Mouse (Mus musculus) natural killer cell, adult 2 months (primary cell): ENCODE results near the gene E2f7.

Experiments
- DNase-seq, 2 experiments: peaks; one replicate each; pipeline ENCODE4 v3.0.0; 2022; ENCODE audit warnings: low spot score in 2 of 2

E2f7 gene

GRCm38 (mm10) chr10:110744686-110745639, at the start of gene E2f7:
Gene E2f7 (plus strand): TSS chr10:110745439.
- DNase-seq, result peak; percentile 63 to 77

GRCm38 (mm10) chr10:110701276-110701675, 44.0 kb upstream of the E2f7 start:
- DNase-seq, result no peak

- DNase-seq, result no peak
These were observed 39.6 kb upstream of the E2f7 start for GRCm38 (mm10) chr10:110705672-110706071.

GRCm38 (mm10) chr10:110707390-110708113, 37.7 kb upstream of the E2f7 start:
- DNase-seq, result no peak

- DNase-seq, result no peak
These were observed 28.4 kb upstream of the E2f7 start for GRCm38 (mm10) chr10:110716887-110717286.

- DNase-seq, result no peak
These were observed 18.8 kb upstream of the E2f7 start for GRCm38 (mm10) chr10:110726431-110726830.

GRCm38 (mm10) chr10:110727816-110728215, 17.4 kb upstream of the E2f7 start:
- no peak for DNase-seq

- peak; percentile 15 to 57 for DNase-seq
These were observed 11.9 kb upstream of the E2f7 start for GRCm38 (mm10) chr10:110733343-110733742.

- DNase-seq, result no peak
These were observed 1.5 kb upstream of the E2f7 start for GRCm38 (mm10) chr10:110743701-110744100.

- DNase-seq, result no peak
These were observed 1.1 kb upstream of the E2f7 start for GRCm38 (mm10) chr10:110744120-110744519.

GRCm38 (mm10) chr10:110745640-110746032, 397 bp downstream of the E2f7 start:
- no peak for DNase-seq

- no peak for DNase-seq
These were observed 3.8 kb downstream of the E2f7 start for GRCm38 (mm10) chr10:110749081-110749480.

GRCm38 (mm10) chr10:110749510-110750305, 4.5 kb downstream of the E2f7 start:
- no peak for DNase-seq

- no peak for DNase-seq
These were observed 7.6 kb downstream of the E2f7 start for GRCm38 (mm10) chr10:110752849-110753248.

GRCm38 (mm10) chr10:110755556-110755955, 10.3 kb downstream of the E2f7 start:
- DNase-seq, result no peak

GRCm38 (mm10) chr10:110756271-110756793, 11.1 kb downstream of the E2f7 start:
- DNase-seq, result no peak

GRCm38 (mm10) chr10:110760552-110760951, 15.3 kb downstream of the E2f7 start:
- peak in 1 of 2 experiments; percentile 20 for DNase-seq

- no peak for DNase-seq
These were observed 17.1 kb downstream of the E2f7 start for GRCm38 (mm10) chr10:110762134-110762884.

GRCm38 (mm10) chr10:110763416-110763815, 18.2 kb downstream of the E2f7 start:
- DNase-seq, result no peak

GRCm38 (mm10) chr10:110769538-110769937, 24.3 kb downstream of the E2f7 start:
- DNase-seq, result no peak

- DNase-seq, result no peak
These were observed 28.0 kb downstream of the E2f7 start for GRCm38 (mm10) chr10:110773201-110773600.
